Comparison of ENCODE assay signal across 20 mouse cellular contexts in genomic region chr5:32055676-32056075, GRCm38 (mm10).
DNase-seq lines count a peak whose midpoint lies in the region; ATAC-seq and TF ChIP-seq lines count a peak whose summit lies in the region.
"Had no signal": no experiment of that assay in that cellular context is flagged by ENCODE, and none has a peak within 500 bp of the region (broad histone marks: within the 10 kb centered on the region; RNA-seq: fewer than 3 reads in every experiment).

No protein-coding gene starts in this region.

- H3K9ac ChIP-seq in intestine, embryonic 14.5 days (ENCODE audit: low read length): no peak overlapping the region
- no peak overlapping the region for H3K9ac ChIP-seq in intestine, postnatal 0 days (ENCODE audit: low read depth, low read length)
- no peak overlapping the region for H3K9ac ChIP-seq in forebrain, embryonic 13.5 days
- H3K9ac ChIP-seq: embryonic facial prominence, embryonic 12.5 days; heart, embryonic 12.5 days; hindbrain, embryonic 14.5 days had no signal

- no peak for TF ChIP-seq CTCF in intestine, postnatal 0 days (IDR thresholded peaks at IDR 0.05; ENCODE audit: low read depth)
- no peak for TF ChIP-seq CTCF in C2C12 (IDR thresholded peaks at IDR 0.05; ENCODE audit: control insufficient read depth, insufficient read depth, insufficient read length)

- H3K79me3 ChIP-seq in C2C12 (ENCODE audit: low read depth): no peaks in the 10 kb centered on the region

- H3K4me2 ChIP-seq in intestine, embryonic 14.5 days (ENCODE audit: low read length): no peak overlapping the region
- no peak overlapping the region for H3K4me2 ChIP-seq in intestine, postnatal 0 days (replicated peaks; ENCODE audit: low read depth)
- no peak overlapping the region for H3K4me2 ChIP-seq in forebrain, embryonic 13.5 days
- H3K4me2 ChIP-seq: embryonic facial prominence, embryonic 12.5 days; heart, embryonic 12.5 days; hindbrain, embryonic 14.5 days had no signal

- H3K36me3 ChIP-seq in intestine, embryonic 14.5 days (ENCODE audit: control insufficient read depth, insufficient read depth, low read length): no peaks in the 10 kb centered on the region
- no peaks in the 10 kb centered on the region for H3K36me3 ChIP-seq in intestine, postnatal 0 days (ENCODE audit: control insufficient read depth, insufficient read depth)
- H3K36me3 ChIP-seq in C2C12 (ENCODE audit: control insufficient read depth, insufficient read depth): no peaks in the 10 kb centered on the region
- no peaks in the 10 kb centered on the region for H3K36me3 ChIP-seq in forebrain, embryonic 13.5 days (ENCODE audit: poor library complexity, severe bottlenecking)
- H3K36me3 ChIP-seq: embryonic facial prominence, embryonic 12.5 days; hindbrain, embryonic 10.5 days had no signal

- WGBS in intestine, embryonic 14.5 days: 89% methylated on average over 3 of the region's 3 CpGs
- 81% methylated on average over 3 of the region's 3 CpGs for WGBS in intestine, postnatal 0 days
- WGBS in forebrain, embryonic 13.5 days: 93% methylated on average over 3 of the region's 3 CpGs

- no peak for ATAC-seq in intestine, embryonic 14.5 days (replicated peaks; ENCODE audit: low FRiP score, low TSS enrichment, low read depth)
- ATAC-seq in intestine, postnatal 0 days: no peak
- ATAC-seq in forebrain, embryonic 13.5 days: no peak
- ATAC-seq in megakaryocyte, adult 5-6 weeks (ENCODE audit: poor library complexity, severe bottlenecking): no peak
- ATAC-seq: forebrain, embryonic 14.5 days had no signal

- no peak overlapping the region for H3K27ac ChIP-seq in intestine, embryonic 14.5 days (ENCODE audit: low read depth)
- H3K27ac ChIP-seq in intestine, postnatal 0 days (ENCODE audit: low read depth, low read length): no peak overlapping the region
- H3K27ac ChIP-seq in forebrain, embryonic 13.5 days: no peak overlapping the region
- H3K27ac ChIP-seq: embryonic facial prominence, embryonic 12.5 days; gastrocnemius, adult 2 months; heart, adult 2 months; hindbrain, embryonic 10.5 days; hindbrain, embryonic 14.5 days had no signal

- peaks cover 28% of the 10 kb centered on the region for H3K4me1 ChIP-seq in intestine, embryonic 14.5 days (replicated peaks; ENCODE audit: control insufficient read depth, insufficient read depth, low read length)
- H3K4me1 ChIP-seq in intestine, postnatal 0 days (replicated peaks; ENCODE audit: control insufficient read depth, insufficient read depth, low read length): no peaks in the 10 kb centered on the region
- H3K4me1 ChIP-seq in forebrain, embryonic 13.5 days: no peaks in the 10 kb centered on the region
- H3K4me1 ChIP-seq: hindbrain, embryonic 10.5 days had no signal

- H3K27me3 ChIP-seq in intestine, embryonic 14.5 days (replicated peaks; ENCODE audit: control insufficient read depth, insufficient read depth, low read length): no peaks in the 10 kb centered on the region
- H3K27me3 ChIP-seq in intestine, postnatal 0 days (replicated peaks; ENCODE audit: control insufficient read depth, insufficient read depth, low read length): no peaks in the 10 kb centered on the region
- H3K27me3 ChIP-seq in C2C12 (ENCODE audit: control insufficient read depth, insufficient read depth, insufficient read length): no peaks in the 10 kb centered on the region
- no peaks in the 10 kb centered on the region for H3K27me3 ChIP-seq in forebrain, embryonic 13.5 days
- H3K27me3 ChIP-seq: embryonic facial prominence, embryonic 12.5 days; heart, embryonic 12.5 days had no signal

- no peak overlapping the region for H3ac ChIP-seq in C2C12 (ENCODE audit: control insufficient read depth, insufficient read length, low read depth)

- H3K4me3 ChIP-seq in intestine, embryonic 14.5 days (ENCODE audit: low read depth, low read length): no peak overlapping the region
- H3K4me3 ChIP-seq in intestine, postnatal 0 days (ENCODE audit: low read depth, low read length): no peak overlapping the region
- H3K4me3 ChIP-seq in C2C12 (ENCODE audit: insufficient read depth, poor library complexity, severe bottlenecking): no peak overlapping the region
- H3K4me3 ChIP-seq in forebrain, embryonic 13.5 days: no peak overlapping the region
- H3K4me3 ChIP-seq: embryonic facial prominence, embryonic 12.5 days; gastrocnemius, adult 2 months; heart, adult 2 months; heart, embryonic 12.5 days; hindbrain, embryonic 10.5 days had no signal

- no peaks in the 10 kb centered on the region for H3K9me3 ChIP-seq in intestine, embryonic 14.5 days (ENCODE audit: control insufficient read depth, low read length)
- no peaks in the 10 kb centered on the region for H3K9me3 ChIP-seq in intestine, postnatal 0 days (ENCODE audit: control insufficient read depth)
- no peaks in the 10 kb centered on the region for H3K9me3 ChIP-seq in forebrain, embryonic 13.5 days (replicated peaks)
- H3K9me3 ChIP-seq: embryonic facial prominence, embryonic 12.5 days; hindbrain, embryonic 10.5 days had no signal

- DNase-seq in intestine, embryonic 14.5 days (ENCODE audit: low spot score): peak; percentile 29
- peak; percentile 84 for DNase-seq in 3T3-L1 (ENCODE audit: low read depth, low spot score)
- DNase-seq in induced T-regulatory cell, adult 2 months (ENCODE audit: low read depth): peak; percentile 16
- no peak for DNase-seq in retina, postnatal 1 day
- DNase-seq: adrenal gland, postnatal 10 days; cerebellum, adult 11 months; cerebellum, adult 8-10 months; cerebellum, postnatal 14 days; embryo, embryonic 11 days; gastrocnemius, adult 2 months; heart, adult 2 months had no signal

- H3K79me2 ChIP-seq in C2C12 (ENCODE audit: control insufficient read depth, insufficient read depth): no peaks in the 10 kb centered on the region

TF ChIP-seq in C2C12, 6 proteins besides CTCF, POLR2A, EP300 and RAD21:
- TF ChIP-seq USF1 (IDR thresholded peaks at IDR 0.05; ENCODE audit: low read depth): no peak
- peak; percentile 92 for TF ChIP-seq FOSL1 (IDR thresholded peaks at IDR 0.05; ENCODE audit: insufficient read depth, low read length, poor library complexity, severe bottlenecking)
- no peak for TF ChIP-seq MAX (IDR thresholded peaks at IDR 0.05)
- no peak for TF ChIP-seq MYOD1 (IDR thresholded peaks at IDR 0.05; ENCODE audit: control insufficient read depth, insufficient read length, low read depth)
- no peak for TF ChIP-seq CEBPB (IDR thresholded peaks at IDR 0.05; ENCODE audit: low read depth)
- TF ChIP-seq MYOG (IDR thresholded peaks at IDR 0.05; ENCODE audit: control insufficient read depth, extremely low read depth, insufficient read length): no peak
TF ChIP-seq in C2C12: peak in this region for 1.
